Mouse (Mus musculus) central nervous system, embryonic 14 days (tissue): ENCODE measurements around the gene Hrk. TPM values are rescaled to one million over a fixed set of nuclear protein-coding genes. Genes with fewer than 3 reads are reported as not detected.

Experiments
- polyA plus RNA-seq: library from polyadenylated mRNA; depleted of rRNA; stranded (reverse); fragments of >200 nt; gene quantifications from 2 replicates; pipeline ENCODE4 v1.2.3, GENCODE M21; 2012; rRNA removed

Hrk gene
- 3.4 and 3.8 TPM in 2 replicates for polyA plus RNA-seq

GRCm38 (mm10) chr5:118164581-118164980 is at the start of gene Hrk:
Gene Hrk (plus strand): TSS chr5:118164648.

DNA sequence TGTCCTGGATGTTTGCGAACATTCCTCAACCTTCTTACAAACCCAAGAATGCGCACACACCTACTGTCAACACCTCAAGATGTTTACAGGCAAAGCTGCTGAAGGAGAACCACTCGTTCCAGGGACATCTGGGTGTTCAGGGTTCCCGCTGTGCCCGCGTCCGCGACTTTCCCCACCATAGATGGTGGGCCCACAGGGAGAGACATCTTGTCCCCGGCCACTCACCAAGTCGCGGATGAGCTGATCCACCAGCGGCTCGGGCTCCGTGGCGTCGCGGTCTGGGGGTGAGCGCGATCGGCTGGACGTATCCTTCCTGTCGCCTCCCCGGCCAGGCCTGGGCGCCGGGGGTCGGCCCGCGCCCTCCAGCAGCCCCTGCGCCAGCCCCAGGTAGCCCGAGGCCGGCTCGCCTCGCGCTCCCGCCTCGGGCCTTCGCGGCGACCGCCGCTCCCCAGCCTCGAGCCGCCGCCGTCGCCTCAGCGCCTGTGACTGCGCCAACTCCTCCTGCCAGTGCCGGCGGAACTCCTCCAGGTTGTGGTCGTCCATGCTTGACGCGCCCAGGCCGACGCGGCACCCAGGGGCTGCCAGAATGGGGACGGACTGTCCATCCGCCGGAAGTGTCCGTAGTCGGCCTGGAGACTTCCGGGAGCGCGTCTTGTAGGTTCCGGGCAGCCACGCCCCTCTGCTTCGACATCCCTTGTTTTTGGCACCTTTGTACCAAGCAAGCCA is 9.4 kb upstream of the Hrk start, which contains the start of gene Fbxw8:
TSS of gene Fbxw8 (minus strand) at position 626 of the 726 bp plus-strand sequence.

Other genes with a start within 250 kb of the Hrk start
- gene Fbxo21, start 187.9 kb upstream of the Hrk start, polyA plus RNA-seq, result 131 and 158 TPM in 2 replicates
- gene Tesc, start 136.9 kb upstream of the Hrk start, polyA plus RNA-seq, result 3.1 and 3.5 TPM in 2 replicates
- gene Fbxw8, start 9.2 kb upstream of the Hrk start, polyA plus RNA-seq, result 46.1 and 48.6 TPM in 2 replicates
- gene Rnft2, start 80.5 kb downstream of the Hrk start, polyA plus RNA-seq, result 73.6 and 75.2 TPM in 2 replicates
- gene 2410131K14Rik, start 80.6 kb downstream of the Hrk start, polyA plus RNA-seq, result 18.9 and 19.6 TPM in 2 replicates